Mouse (Mus musculus): Measurements from ENCODE around the gene Kcnj12.

Kcnj12 gene

DNA sequence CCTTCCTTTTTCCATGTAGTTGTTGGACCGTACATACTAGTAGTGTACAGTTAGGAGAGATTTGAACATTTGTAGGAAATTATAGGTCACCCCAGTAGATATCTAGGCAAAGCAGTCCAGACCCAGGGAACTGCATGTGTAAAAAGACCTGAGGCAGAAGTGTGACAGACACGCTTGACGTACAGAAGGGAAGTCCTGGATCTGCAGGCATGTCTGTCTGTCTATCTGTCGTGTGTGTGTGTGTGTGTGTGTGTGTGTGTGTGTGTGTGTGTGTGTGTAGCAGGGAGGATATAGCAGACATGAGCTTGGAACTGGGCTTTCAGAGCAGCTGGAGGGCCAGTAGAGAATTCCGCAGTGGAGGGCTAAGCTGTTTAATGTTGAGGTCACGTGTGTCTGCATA, 87.3 kb downstream of the Kcnj12 start:
- DNase-seq (ENCODE audit: low spot score): no peak

DNA sequence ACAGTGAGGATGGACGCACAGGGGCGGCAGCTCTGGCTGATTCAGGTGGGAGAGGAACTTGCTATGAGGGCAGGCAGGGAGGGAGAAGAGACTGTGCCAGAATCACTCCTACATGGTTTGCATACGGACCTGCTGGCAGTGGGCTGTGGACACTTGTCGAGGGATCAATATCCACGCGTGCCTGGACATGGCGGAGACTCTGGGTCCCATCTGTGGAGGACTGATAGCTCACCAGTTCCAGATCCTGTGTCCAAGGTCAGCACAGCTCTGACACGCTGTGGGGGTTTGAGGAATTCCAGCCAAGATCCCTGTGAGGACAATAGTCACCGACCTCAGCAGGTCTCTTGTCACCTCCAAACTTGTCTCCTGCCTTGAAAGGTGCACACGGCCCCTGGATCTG, 87.7 kb downstream of the Kcnj12 start:
- DNase-seq (ENCODE audit: low spot score): no peak

GRCm38 (mm10) chr11:61110928-61111327, 88.6 kb downstream of the Kcnj12 start:
- no peak for DNase-seq (ENCODE audit: low spot score)

GRCm38 (mm10) chr11:61111472-61111871, 89.1 kb downstream of the Kcnj12 start:
- no peak for DNase-seq (ENCODE audit: low spot score)

- no peak for DNase-seq (ENCODE audit: low spot score)
Observed at GRCm38 (mm10) chr11:61112323-61112995, 90.1 kb downstream of the Kcnj12 start.

- DNase-seq (ENCODE audit: low spot score): no peak
Observed at GRCm38 (mm10) chr11:61116226-61116625, 93.9 kb downstream of the Kcnj12 start.

GRCm38 (mm10) chr11:61119996-61120583, 97.7 kb downstream of the Kcnj12 start:
- DNase-seq (ENCODE audit: low spot score): no peak
